In the genomic region with DNA sequence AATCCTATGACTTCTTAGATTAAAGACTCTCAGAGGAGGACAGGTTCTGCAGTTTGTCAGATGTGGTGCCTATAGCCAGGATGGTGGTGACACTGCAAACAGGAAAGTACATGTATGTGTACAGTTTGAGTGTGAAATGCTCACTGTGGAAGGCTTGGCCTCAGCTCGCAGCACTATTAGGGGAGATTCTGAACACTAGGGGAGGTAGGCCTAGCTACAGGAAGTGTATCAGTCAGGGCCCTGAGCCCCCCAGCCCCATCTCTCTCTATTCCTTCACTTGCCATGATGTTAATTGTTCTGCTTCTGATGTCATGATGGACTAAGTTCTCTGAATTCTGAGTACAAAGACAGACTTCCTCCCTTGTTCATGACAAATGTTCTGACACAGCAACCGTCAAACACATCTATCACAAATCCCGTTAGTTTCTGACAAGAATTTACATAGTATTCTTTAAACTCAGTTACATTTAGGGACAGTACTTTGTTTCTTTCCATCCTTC, we compare ENCODE assay signal across 17 mouse cellular contexts. TPM values are rescaled to one million over a fixed set of nuclear protein-coding genes. Genes with fewer than 3 reads are reported as not detected.
DNase-seq lines count a peak whose midpoint lies in the region; ATAC-seq lines count a peak whose summit lies in the region.
"Had no signal": no experiment of that assay in that cellular context is flagged by ENCODE, and none has a peak within 500 bp of the region (broad histone marks: within the 10 kb centered on the region; RNA-seq: fewer than 3 reads in every experiment).

No protein-coding gene starts in this region.

- peak; percentile 49 for DNase-seq in thymus, postnatal 0 days (ENCODE audit: low spot score)
- DNase-seq in thymus, postnatal 25 days, result no peak
- no peak for DNase-seq in adipocyte (ENCODE audit: low spot score)
- DNase-seq: adrenal gland, adult 8-10 months; adrenal gland, postnatal 36 days; cerebellum, adult 8-10 months; cerebellum, postnatal 14 days; embryo, embryonic 11 days; gastrocnemius, adult 2 months; gastrocnemius, postnatal 25 days; heart, postnatal 36 days had no signal

- ATAC-seq in CD4-positive, CD25-positive, alpha-beta regulatory T cell, adult 4 months, result peak; percentile 47
- peak; percentile 25 for ATAC-seq in inflammation-experienced regulatory T-cells, adult 6 months
- ATAC-seq in megakaryocyte-erythroid progenitor cell, adult 5-6 weeks (replicated peaks; ENCODE audit: low FRiP score, low TSS enrichment, poor library complexity, severe bottlenecking), result no peak
- ATAC-seq in megakaryocyte progenitor cell, adult 5-6 weeks (replicated peaks; ENCODE audit: poor library complexity), result no peak
- ATAC-seq: forebrain, embryonic 14.5 days; hindbrain, embryonic 16.5 days had no signal

RNA-seq across cellular contexts. Expression of a gene that starts 35.2 kb away (rescaled TPM):
- 20.4 and 21.8 TPM in 2 replicates for polyA plus RNA-seq in thymus, postnatal 0 days (2015; fragmentation: Nextera tagmentation; extraction: Ambion mirVana)
- polyA plus RNA-seq in CD4-positive, CD25-positive, alpha-beta regulatory T cell, adult 4 months (2017; shearing (Covaris generic)), result 100 to 1,000 TPM; 165 to 175 TPM
- polyA plus RNA-seq in inflammation-experienced regulatory T-cells, adult 6 months (2017; shearing (Covaris generic)), result 100 to 1,000 TPM in 1 of 3 experiments, 10 to 100 TPM in 2; 24.6 to 128 (median 99.2) TPM
- total RNA-seq in megakaryocyte-erythroid progenitor cell, adult 5-6 weeks (2014; fragmentation: Nextera tagmentation), result 20.1 and 22.3 TPM in 2 replicates
- total RNA-seq in megakaryocyte-erythroid progenitor cell, adult 5-6 weeks (2017), result 20.3 and 26.8 TPM in 2 replicates
- total RNA-seq in megakaryocyte progenitor cell, adult 5-6 weeks (2015), result 12.8 and 21.5 TPM in 2 replicates
- total RNA-seq in megakaryocyte progenitor cell, adult 5-6 weeks (2017), result 19.1 and 25.2 TPM in 2 replicates

RNA-seq across cellular contexts. Expression of a gene that starts 35.4 kb away (rescaled TPM):
- 332 and 397 TPM in 2 replicates for polyA plus RNA-seq in thymus, postnatal 0 days (2015; fragmentation: Nextera tagmentation; extraction: Ambion mirVana)
- 100 to 1,000 TPM; 450 to 528 TPM for polyA plus RNA-seq in CD4-positive, CD25-positive, alpha-beta regulatory T cell, adult 4 months (2017; shearing (Covaris generic))
- polyA plus RNA-seq in inflammation-experienced regulatory T-cells, adult 6 months (2017; shearing (Covaris generic)), result 100 to 1,000 TPM; 271 to 449 (median 425) TPM
- 208 and 219 TPM in 2 replicates for total RNA-seq in megakaryocyte-erythroid progenitor cell, adult 5-6 weeks (2014; fragmentation: Nextera tagmentation)
- 621 and 796 TPM in 2 replicates for total RNA-seq in megakaryocyte-erythroid progenitor cell, adult 5-6 weeks (2017)
- 350 and 351 TPM in 2 replicates for total RNA-seq in megakaryocyte progenitor cell, adult 5-6 weeks (2015)
- total RNA-seq in megakaryocyte progenitor cell, adult 5-6 weeks (2017), result 603 and 719 TPM in 2 replicates

Comparison
In these comparisons a context has a peak if more than half of its experiments do, and no peak if none do; other contexts are left out.
1. ATAC-seq: peak in CD4-positive, CD25-positive, alpha-beta regulatory T cell, adult 4 months (single experiment) and inflammation-experienced regulatory T-cells, adult 6 months (single experiment); none in megakaryocyte-erythroid progenitor cell, adult 5-6 weeks (single experiment) and megakaryocyte progenitor cell, adult 5-6 weeks (single experiment).